Mouse (Mus musculus) adrenal gland, adult 2 months (tissue): Measurements from ENCODE around the gene Ninj2. TPM values are rescaled to one million over a fixed set of nuclear protein-coding genes. Genes with fewer than 3 reads are reported as not detected.

Source experiments
- DNase-seq: peaks from one replicate; pipeline ENCODE4 v3.0.0; 2021
- polyA plus RNA-seq: library from polyadenylated mRNA; depleted of rRNA; stranded (reverse); fragments of >200 nt; gene quantifications from 2 replicates; pipeline ENCODE4 v1.2.3, GENCODE M21; 2012
- total RNA-seq, 2 experiments: library from RNA; stranded (reverse); gene quantifications; 2 replicates each; pipeline ENCODE4 v1.2.3; 2021

Ninj2 gene
- total and polyA plus RNA-seq, 3 experiments: not detected

- DNase-seq: no peak
These were observed 106.7 kb downstream of the Ninj2 start for GRCm38 (mm10) chr6:120199638-120200394.

GRCm38 (mm10) chr6:120201956-120202355 lies 108.8 kb downstream of the Ninj2 start:
- DNase-seq: no peak

GRCm38 (mm10) chr6:120202406-120202805 lies 109.3 kb downstream of the Ninj2 start:
- DNase-seq: no peak

- no peak for DNase-seq
These were observed 113.4 kb downstream of the Ninj2 start for GRCm38 (mm10) chr6:120206586-120206985.

GRCm38 (mm10) chr6:120211536-120211935 lies 118.4 kb downstream of the Ninj2 start:
- no peak for DNase-seq

GRCm38 (mm10) chr6:120216702-120217101 lies 123.6 kb downstream of the Ninj2 start:
- no peak for DNase-seq

- DNase-seq: no peak
These were observed 126.1 kb downstream of the Ninj2 start for GRCm38 (mm10) chr6:120219281-120219680.

- peak; percentile 78 for DNase-seq
These were observed 129.5 kb downstream of the Ninj2 start for GRCm38 (mm10) chr6:120222669-120223068.

- no peak for DNase-seq
These were observed 132.2 kb downstream of the Ninj2 start for GRCm38 (mm10) chr6:120225355-120225754.

- DNase-seq: no peak
These were observed 133.9 kb downstream of the Ninj2 start for GRCm38 (mm10) chr6:120227068-120227467.

- DNase-seq: no peak
These were observed 136.7 kb downstream of the Ninj2 start for GRCm38 (mm10) chr6:120229806-120230205.

GRCm38 (mm10) chr6:120230441-120230840 lies 137.3 kb downstream of the Ninj2 start:
- no peak for DNase-seq

- no peak for DNase-seq
These were observed 139.7 kb downstream of the Ninj2 start for GRCm38 (mm10) chr6:120232885-120233284.

GRCm38 (mm10) chr6:120235874-120236273 lies 142.7 kb downstream of the Ninj2 start:
- no peak for DNase-seq

GRCm38 (mm10) chr6:120240461-120240860 lies 147.3 kb downstream of the Ninj2 start:
- DNase-seq: no peak

GRCm38 (mm10) chr6:120241453-120241852 lies 148.3 kb downstream of the Ninj2 start:
- DNase-seq: no peak

- no peak for DNase-seq
These were observed 149.4 kb downstream of the Ninj2 start for GRCm38 (mm10) chr6:120242530-120242929.

- no peak for DNase-seq
These were observed 150.1 kb downstream of the Ninj2 start for GRCm38 (mm10) chr6:120243250-120243649.

- peak; percentile 50 for DNase-seq
These were observed 153.5 kb downstream of the Ninj2 start for GRCm38 (mm10) chr6:120246676-120247075.

- no peak for DNase-seq
These were observed 156.7 kb downstream of the Ninj2 start for GRCm38 (mm10) chr6:120249831-120250230.
